Mouse (Mus musculus) kidney, postnatal 10 days (tissue): Measurements from ENCODE around the gene Ate1.
"Not testable (repeated sequence)": the region's sequence is repeated elsewhere in the genome, so short reads cannot be mapped to it uniquely, and the experiment has no call there.

Experiments used
- DNase-seq: peaks from one replicate; pipeline ENCODE4 v3.0.0; 2021; ENCODE audit warnings: mixed read lengths

The Ate1 gene

GRCm38 (mm10) chr7:130520049-130520425 lies at the start of gene Ate1:
Gene Ate1, minus strand, starts transcription at chr7:130520369.
- DNase-seq, result no peak

DNA sequence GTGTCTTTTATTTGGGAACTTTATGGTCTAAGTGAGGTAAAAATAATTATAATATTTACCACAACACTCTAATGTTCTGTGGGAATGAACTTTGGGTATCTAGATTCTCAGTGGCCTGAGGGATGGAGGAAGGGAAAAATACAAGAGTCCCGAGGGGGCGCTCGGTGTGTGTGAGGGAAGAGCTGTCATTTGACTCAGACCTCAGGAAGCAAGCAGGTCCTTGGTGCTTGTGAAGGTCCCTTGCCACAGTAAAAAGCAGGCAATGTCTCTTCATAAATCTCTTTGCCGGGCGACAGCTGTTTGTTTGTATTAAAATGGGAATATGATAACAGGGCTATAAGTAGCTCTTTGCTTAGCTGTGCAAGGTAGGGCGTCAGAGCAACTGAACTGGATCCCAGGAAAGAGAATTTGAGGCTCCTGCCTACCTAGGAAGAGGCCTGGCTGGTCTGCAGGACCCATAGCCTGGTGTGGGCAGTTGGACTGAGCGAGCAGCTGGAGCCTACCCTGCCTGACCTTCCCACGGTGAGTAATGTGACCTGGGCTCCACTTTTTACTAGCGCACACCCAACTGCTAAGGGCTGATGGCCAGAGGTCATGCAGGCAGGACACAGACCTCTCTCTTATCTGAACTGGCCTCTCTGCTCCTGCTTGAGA lies 48.7 kb upstream of the Ate1 start:
- no peak for DNase-seq

DNA sequence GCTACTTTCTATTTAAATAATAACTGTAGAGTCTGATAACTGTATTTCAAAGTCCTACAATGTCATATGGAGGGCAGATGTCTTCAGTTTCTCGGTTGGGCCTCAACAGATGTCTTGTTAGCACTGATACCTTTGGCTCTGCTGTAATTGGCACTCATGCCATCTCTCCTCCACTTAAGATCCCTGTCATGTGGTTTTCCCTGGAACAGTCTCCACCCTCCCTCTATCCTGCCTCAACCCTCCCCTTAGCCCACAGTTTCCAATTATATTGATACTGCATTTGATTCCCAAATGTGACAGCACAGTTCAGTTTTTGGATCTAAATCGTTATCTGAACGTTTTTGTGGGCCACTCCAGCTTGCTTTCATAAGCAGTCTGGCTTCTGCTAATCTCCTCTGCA lies 44.4 kb upstream of the Ate1 start:
- DNase-seq, result no peak

GRCm38 (mm10) chr7:130563880-130564279 lies 43.7 kb upstream of the Ate1 start:
- no peak for DNase-seq

DNA sequence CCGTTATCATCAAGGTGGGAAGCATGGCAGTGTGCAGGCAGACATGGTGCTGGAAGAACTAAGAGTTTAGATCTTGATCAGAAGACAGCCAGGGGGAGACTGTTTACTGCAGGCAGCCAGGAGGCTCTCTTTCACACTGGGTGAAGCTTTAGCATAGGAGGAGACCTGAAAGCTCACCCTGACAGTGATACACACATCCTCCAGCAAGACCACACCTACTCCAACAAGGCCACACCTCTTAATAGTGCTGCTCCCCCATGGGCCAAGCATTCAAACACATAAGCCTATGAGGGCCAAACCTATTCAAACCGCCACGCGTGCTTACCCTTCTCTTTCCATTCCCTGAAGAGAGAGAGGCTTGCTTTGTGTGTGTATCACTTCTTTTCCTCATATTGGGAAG lies 43.1 kb upstream of the Ate1 start:
- DNase-seq, result no peak

DNA sequence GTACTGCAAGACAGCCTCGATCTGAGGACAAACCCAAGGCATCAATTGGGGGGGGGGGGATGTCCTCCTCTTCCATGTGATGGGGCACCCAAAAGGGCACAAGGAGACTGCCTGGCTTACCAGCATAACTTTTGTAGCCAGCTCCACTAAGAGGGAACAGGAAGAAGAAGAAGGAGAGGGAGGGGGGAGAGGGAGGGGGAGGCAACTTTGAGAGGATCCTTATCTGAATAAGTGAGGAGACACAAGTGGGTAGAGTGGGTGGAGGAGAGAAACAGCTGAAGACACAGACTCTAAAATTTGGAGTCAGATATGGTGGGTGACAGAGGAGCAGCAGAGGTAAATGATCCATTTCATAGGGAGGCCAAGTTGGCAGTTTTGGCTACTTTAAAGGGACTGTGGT lies 40.8 kb upstream of the Ate1 start:
- DNase-seq, result no peak

DNA sequence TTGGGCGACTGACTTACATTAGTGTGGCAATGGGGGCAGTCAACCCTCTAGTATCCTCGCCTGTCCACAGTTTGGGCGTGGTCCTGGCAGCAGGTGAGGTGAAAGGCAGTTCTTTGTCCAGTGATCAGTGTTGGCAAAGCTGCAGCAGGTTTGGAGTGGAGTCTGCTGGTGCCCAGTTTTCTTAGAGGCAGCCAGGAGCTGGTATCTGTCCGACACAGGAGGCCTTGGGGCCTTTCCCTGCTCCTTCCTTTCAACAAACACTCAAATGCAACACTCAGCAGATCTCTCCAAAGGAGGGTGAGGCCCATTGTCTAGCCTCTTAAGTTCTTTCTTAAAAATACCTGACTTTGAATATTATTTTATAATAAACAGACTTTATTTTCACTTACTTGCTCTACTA lies 38.4 kb upstream of the Ate1 start:
- DNase-seq, result no peak

DNA sequence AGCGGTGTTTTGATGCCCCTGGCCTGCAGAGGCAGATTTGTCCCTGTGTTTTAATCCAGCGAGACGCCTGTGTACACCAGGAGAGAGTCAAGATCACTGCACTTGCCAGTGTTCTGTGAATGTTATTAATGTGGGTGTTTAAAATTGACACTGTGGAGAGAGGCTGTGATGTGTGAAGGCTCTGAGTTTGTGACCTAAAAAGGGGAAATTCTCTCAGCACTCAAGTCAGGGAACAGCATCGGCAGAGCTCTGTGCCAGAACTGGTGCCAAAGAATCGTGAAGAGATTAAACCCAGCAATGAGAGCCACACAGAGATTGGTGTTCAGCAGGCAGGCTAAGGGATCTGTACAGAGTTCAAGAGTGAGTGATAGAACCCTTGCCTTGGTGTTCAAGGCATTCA lies 35.4 kb upstream of the Ate1 start:
- no peak for DNase-seq

DNA sequence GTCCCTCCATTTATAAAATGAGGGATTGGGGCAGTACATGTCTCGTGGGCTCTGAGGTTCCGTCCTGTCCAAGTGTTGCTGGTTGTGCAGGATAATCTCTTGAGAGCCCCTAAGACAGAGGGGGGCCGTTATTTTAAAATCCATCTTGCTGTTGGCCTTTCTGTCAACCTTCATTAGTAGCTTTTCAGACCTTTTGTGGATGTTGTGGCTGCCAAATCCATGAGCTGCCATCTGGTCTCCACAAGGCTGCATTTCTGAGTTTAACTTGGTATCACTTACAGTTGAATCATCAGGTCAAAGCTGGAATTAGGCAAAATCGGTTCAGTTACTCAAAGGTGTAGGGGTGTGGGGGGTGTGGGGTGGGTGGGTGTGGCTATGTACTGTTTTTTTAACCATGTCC lies 33.2 kb upstream of the Ate1 start:
- DNase-seq, result no peak

GRCm38 (mm10) chr7:130552780-130553179 lies 32.6 kb upstream of the Ate1 start:
- DNase-seq, result peak; percentile 33

DNA sequence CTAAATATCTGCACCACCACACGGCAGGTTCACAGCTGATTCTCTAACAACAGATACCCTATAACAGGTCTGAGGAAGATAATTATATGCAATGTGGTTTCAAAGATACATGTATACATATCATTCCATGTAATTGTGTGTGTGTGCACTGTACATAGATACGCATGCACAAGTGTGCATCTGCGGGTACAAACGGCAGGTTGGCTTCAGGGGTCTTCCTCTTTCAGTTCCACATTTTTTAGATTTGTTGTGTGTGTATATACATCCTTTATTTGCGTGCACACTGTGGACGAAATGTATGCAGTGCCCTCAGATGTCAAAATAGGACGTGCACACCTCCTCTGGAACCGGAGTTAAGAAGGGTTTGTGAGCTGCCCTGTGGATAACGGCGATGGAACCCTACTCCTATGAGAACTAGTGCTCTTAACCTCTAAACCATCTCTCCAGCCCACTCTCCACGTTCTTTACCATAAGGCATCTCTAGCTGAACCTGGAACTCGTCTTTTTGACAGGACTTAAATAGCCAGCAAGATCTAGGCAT lies 27.5 kb upstream of the Ate1 start:
- no peak for DNase-seq

DNA sequence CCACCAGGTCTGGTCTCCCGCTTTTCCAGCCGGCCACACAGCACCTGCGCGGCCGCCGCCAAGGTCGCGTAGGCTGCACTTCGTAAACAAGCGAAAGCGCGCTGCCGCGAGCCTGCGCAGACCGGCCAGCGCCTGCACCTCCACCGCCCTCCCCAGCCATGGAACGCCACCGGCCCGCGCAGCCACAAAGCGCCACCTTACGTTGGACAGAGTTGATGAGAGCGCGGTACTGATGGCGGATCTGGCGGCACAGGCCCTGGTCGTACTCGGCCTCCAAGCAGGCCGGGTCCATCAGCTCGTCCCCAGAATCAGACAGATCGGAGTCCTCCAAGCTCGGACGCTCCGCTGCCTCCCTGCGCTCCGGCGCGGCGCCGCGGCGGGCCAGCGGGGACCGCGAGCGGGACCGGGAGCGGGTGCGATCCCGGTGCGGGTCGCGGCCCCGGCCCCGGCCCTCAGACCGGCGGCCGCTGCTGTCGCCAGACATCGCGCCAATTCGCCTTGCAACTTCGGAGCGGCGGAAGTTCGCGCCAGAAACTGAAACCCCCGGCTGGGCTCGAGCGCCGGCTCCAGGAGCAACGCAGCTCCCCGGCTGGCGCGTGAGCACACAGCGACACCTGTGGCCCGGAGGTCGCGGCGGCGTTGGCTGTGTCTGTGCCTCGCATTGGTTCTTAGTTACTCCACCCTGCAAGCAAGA lies 26.8 kb upstream of the Ate1 start:
- DNase-seq, result peak; percentile 96

DNA sequence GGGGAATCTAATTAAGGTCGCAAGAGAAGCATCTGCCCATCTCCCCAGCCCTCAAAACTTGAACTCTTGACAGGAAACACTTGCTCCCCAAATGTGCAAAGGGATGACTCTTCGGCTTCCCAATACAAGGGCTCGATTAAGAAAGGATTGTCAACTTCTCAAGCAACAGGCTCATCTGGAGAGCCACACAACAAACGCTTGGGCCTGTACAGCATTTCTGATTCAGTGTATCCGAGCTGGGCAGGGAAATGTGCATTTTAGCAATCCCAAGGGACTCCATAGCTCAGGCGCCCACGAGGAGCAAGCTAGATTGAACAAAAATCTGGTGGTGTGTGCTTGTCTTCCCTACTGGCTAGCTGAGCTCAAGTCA lies 26.2 kb upstream of the Ate1 start:
- no peak for DNase-seq

GRCm38 (mm10) chr7:130545893-130546292 lies 25.7 kb upstream of the Ate1 start:
- no peak for DNase-seq

DNA sequence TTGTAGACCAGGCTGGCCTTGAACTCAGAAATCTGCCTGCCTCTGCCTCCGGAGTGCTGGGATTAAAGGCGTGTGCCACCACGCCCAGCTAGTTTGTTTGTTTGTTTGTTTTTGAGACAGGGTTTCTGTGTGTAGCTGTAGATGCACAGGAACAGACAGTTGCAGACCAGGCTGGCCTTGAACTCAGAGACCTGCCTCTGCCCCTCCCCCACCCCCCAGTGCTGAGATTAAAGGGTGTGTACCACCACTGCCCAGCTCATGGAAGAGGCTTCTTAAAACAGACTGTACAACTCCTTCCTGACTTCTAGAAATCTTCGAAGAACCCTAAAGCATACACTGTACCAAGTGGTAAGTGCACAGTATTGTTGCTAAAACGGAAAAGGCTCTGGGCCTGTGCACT lies 25.2 kb upstream of the Ate1 start:
- DNase-seq, result no peak

DNA sequence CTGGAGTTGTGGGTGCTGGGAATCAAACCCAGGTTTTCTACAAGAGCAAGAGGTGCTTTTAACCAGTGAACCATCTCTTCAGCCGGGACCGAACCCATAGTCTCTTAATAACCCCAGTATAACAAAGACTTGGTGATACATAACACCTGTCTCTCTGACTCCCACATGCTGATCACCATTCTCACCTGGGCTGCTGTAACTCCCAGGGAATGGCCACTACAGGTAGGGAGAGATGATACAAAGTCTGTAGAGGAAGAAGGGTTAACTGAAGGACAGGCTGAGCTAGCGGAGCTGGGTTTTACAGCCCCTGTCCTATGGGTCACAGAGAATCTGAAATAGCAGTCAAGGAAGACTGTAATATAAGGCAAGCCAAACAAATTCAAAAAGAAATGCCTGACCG lies 23.0 kb upstream of the Ate1 start:
- no peak for DNase-seq

DNA sequence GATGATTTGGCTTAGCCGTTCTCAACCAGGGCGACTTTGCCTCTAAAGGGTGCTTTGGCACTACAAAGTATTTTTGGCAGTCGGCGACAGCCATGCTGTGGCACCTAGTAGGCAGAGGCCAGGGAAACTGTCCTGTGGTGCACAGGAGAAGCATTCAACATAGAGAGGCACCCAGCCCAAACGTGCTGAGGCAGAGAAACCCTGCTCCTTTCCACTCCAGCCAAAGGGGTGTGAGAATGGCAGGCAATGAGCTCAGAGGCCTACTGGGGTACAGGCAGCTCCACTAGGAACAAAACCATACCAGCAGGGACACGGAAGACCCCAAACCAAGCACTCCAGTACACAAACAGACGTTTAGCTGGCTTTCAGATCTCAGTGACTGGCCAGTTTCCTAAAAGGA lies 20.0 kb upstream of the Ate1 start:
- no peak for DNase-seq

DNA sequence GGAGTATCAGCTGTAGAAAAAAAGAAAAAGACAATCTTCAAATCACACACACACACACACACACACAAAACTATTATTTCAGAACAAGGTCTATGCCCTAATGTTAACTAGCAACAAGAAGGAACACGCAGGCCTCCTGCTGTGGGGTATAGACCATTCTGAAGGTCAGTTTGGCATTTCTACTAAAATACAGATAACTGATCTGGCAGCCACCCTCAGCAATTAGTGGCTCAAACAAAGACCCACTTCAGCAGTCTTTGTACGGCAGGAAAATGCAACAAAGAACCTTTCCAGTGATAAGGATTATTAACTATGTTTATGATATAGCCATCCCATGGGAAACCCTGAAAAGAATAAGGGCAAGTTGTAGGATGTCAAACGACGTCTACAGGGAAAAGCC lies 16.9 kb upstream of the Ate1 start:
- no peak for DNase-seq

DNA sequence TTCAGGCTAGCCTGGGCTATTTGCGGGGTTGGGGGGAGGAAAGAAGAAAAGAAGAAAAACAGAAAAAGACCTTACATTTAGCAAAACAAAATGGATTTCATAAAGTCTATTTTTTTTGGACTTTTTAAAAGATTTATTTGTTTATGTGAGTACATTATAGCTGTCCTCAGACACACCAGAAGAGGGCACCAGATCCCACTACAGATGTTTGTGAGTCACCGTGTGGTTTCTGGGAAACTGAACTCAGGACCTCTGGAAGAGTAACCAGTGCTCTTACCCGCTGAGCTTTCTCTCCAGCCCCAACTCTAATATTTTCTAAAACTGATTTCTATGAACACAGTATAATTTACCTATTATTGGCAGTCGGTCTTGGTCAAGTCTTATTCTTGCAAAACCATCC lies 15.0 kb upstream of the Ate1 start:
- DNase-seq, result no peak

- peak; percentile 93 for DNase-seq
Measured at GRCm38 (mm10) chr7:130533316-130534260, 13.4 kb upstream of the Ate1 start.

DNA sequence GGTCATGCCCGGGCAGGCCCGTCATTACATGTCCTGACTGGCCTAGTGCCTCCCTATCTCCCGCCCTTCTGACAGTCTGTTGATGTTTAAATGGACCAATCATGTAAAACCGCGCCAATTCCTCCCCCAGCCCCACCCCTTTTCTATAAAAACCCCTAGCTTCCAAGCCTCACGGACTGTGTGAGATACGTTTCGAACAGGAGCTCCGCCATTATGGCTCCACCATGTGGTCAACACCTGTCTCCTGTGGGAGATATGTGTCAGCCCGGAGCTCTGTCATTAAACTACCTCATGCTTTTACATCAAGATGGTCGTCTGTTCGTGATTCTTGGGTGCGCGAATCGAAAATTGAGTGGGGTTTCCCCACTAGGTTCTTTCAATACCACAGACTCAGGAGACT lies 11.0 kb upstream of the Ate1 start:
- not testable (repeated sequence) for DNase-seq

- no peak for DNase-seq
Measured at GRCm38 (mm10) chr7:130527306-130527705, 7.1 kb upstream of the Ate1 start.

- no peak for DNase-seq
Measured at GRCm38 (mm10) chr7:130523451-130523850, 3.3 kb upstream of the Ate1 start.
